Mouse (Mus musculus) neural tube, embryonic 11.5 days (tissue): ENCODE results near the gene Dnajc6. TPM values are rescaled to one million over a fixed set of nuclear protein-coding genes. Genes with fewer than 3 reads are reported as not detected.

ENCODE experiments used
- ATAC-seq: fragments of 200-750 bp; cut with Nextera tagmentation; 2 replicates; pipeline ENCODE4 v1.8.0; 2017; ENCODE audit warnings: moderate number of reproducible peaks, mild to moderate bottlenecking, moderate TSS enrichment, moderate library complexity; ENCODE audit not compliant: insufficient read depth, low FRiP score, low TSS enrichment
- DNase-seq: peaks from one replicate; pipeline ENCODE4 v3.0.0-alpha.2; 2015; ENCODE audit warnings: low spot score
- H3K27ac ChIP-seq: fragments of 300-500 bp; sonication (generic); 2 replicates; pipeline ENCODE4 v1.5.1; 2014; ENCODE audit warnings: low read depth, mild to moderate bottlenecking, low read length
- H3K27me3 ChIP-seq: fragments of 300-500 bp; sonication (generic); 2 replicates; pipeline ENCODE4 v1.6.1; 2014; ENCODE audit warnings: mild to moderate bottlenecking, low read length, mixed read lengths; ENCODE audit not compliant: control insufficient read depth, insufficient read depth
- H3K36me3 ChIP-seq: fragments of 300-500 bp; sonication (generic); 2 replicates; pipeline ENCODE4 v1.6.1; 2014; ENCODE audit warnings: mild to moderate bottlenecking, low read length, moderate library complexity, mixed read lengths; ENCODE audit not compliant: control insufficient read depth, insufficient read depth
- H3K4me1 ChIP-seq: fragments of 300-500 bp; sonication (generic); 2 replicates; pipeline ENCODE4 v1.6.1; 2014; ENCODE audit warnings: low read length, mixed read lengths; ENCODE audit not compliant: control insufficient read depth, insufficient read depth
- H3K4me2 ChIP-seq: fragments of 300-500 bp; sonication (generic); 2 replicates; pipeline ENCODE4 v1.6.1; 2014; ENCODE audit warnings: low read depth, mild to moderate bottlenecking, moderate library complexity
- H3K4me3 ChIP-seq: fragments of 300-500 bp; sonication (generic); 2 replicates; pipeline ENCODE4 v1.5.1; 2014; ENCODE audit warnings: low read depth, low read length
- H3K9ac ChIP-seq: fragments of 300-500 bp; sonication (generic); 2 replicates; pipeline ENCODE4 v1.6.1; 2014; ENCODE audit warnings: mild to moderate bottlenecking, low read length
- H3K9me3 ChIP-seq: fragments of 300-500 bp; sonication (generic); 2 replicates; pipeline ENCODE4 v1.6.1; 2016; ENCODE audit warnings: low read length; ENCODE audit not compliant: control insufficient read depth
- WGBS: fragments of 180-500 bp; shearing (Covaris S2); extraction: QIAGEN DNeasy Blood & Tissue Kit; methylation state at CpG from one replicate; pipeline ENCODE4 v1.1.7; 2014; 5-methylcytosine and 5-hydroxymethylcytosine counted together
- polyA plus RNA-seq: library from polyadenylated mRNA; unstranded; fragments of >200 nt; fragmentation: Nextera tagmentation; extraction: Ambion mirVana; gene quantifications from 2 replicates; pipeline ENCODE4 v1.2.1, GENCODE M21; 2014

Gene Dnajc6
- polyA plus RNA-seq, 1 experiment from 2014 or later, result 9.7 TPM

- Histone ChIP-seq H3K9me3 (no peaks in the 10 kb centered on the region), H3K27ac (no peak overlapping the region), H3K9ac (no peak overlapping the region), H3K4me3 (no peak overlapping the region), H3K27me3 (no peaks in the 10 kb centered on the region), H3K36me3 (no peaks in the 10 kb centered on the region), H3K4me1 (no peaks in the 10 kb centered on the region), H3K4me2 (no peak overlapping the region)
- DNase-seq, result no peak
- 63% methylated on average over 2 of the region's 2 CpGs for WGBS
- no peak for ATAC-seq
These were observed 123.8 kb downstream of the Dnajc6 start for GRCm38 (mm10) chr4:101620206-101620605.

- Histone ChIP-seq H3K9ac (no peak overlapping the region), H3K27ac (no peak overlapping the region), H3K4me2 (no peak overlapping the region), H3K4me3 (no peak overlapping the region), H3K4me1 (no peaks in the 10 kb centered on the region), H3K27me3 (no peaks in the 10 kb centered on the region), H3K9me3 (no peaks in the 10 kb centered on the region), H3K36me3 (no peaks in the 10 kb centered on the region)
- DNase-seq (no peak), ATAC-seq (no peak)
- 88% methylated on average over 5 of the region's 5 CpGs for WGBS
These were observed 124.8 kb downstream of the Dnajc6 start for GRCm38 (mm10) chr4:101621241-101621640.

- DNase-seq (no peak), ATAC-seq (no peak)
- H3K27me3 ChIP-seq, result no peaks in the 10 kb centered on the region
- no peaks in the 10 kb centered on the region for H3K4me1 ChIP-seq
- H3K36me3 ChIP-seq, result no peaks in the 10 kb centered on the region
- H3K9ac ChIP-seq, result no peak overlapping the region
- WGBS, result 82% methylated on average over 5 of the region's 5 CpGs
- no peaks in the 10 kb centered on the region for H3K9me3 ChIP-seq
- no peak overlapping the region for H3K27ac ChIP-seq
- no peak overlapping the region for H3K4me3 ChIP-seq
- H3K4me2 ChIP-seq, result no peak overlapping the region
These were observed 128.8 kb downstream of the Dnajc6 start for GRCm38 (mm10) chr4:101625278-101625677.

- H3K4me1 ChIP-seq, result no peaks in the 10 kb centered on the region
- H3K27ac ChIP-seq, result no peak overlapping the region
- no peaks in the 10 kb centered on the region for H3K36me3 ChIP-seq
- no peaks in the 10 kb centered on the region for H3K9me3 ChIP-seq
- WGBS, result 70% methylated on average over 2 of the region's 2 CpGs
- no peak overlapping the region for H3K9ac ChIP-seq
- H3K4me2 ChIP-seq, result no peak overlapping the region
- ATAC-seq (no peak), DNase-seq (no peak)
- H3K27me3 ChIP-seq, result no peaks in the 10 kb centered on the region
- no peak overlapping the region for H3K4me3 ChIP-seq
These were observed 139.1 kb downstream of the Dnajc6 start for GRCm38 (mm10) chr4:101635596-101635995.

GRCm38 (mm10) chr4:101637472-101637871 lies 141.0 kb downstream of the Dnajc6 start:
- ATAC-seq (no peak), DNase-seq (no peak)
- H3K27ac ChIP-seq, result no peak overlapping the region

GRCm38 (mm10) chr4:101640631-101641030 lies 144.2 kb downstream of the Dnajc6 start:
- ATAC-seq (no peak), DNase-seq (no peak)
- 78% methylated on average over 5 of the region's 5 CpGs for WGBS
- H3K4me3 ChIP-seq, result no peak overlapping the region
- H3K4me2 ChIP-seq, result no peak overlapping the region
- no peaks in the 10 kb centered on the region for H3K36me3 ChIP-seq
- H3K4me1 ChIP-seq, result no peaks in the 10 kb centered on the region
- no peak overlapping the region for H3K27ac ChIP-seq
- H3K27me3 ChIP-seq, result no peaks in the 10 kb centered on the region
- H3K9ac ChIP-seq, result no peak overlapping the region
- H3K9me3 ChIP-seq, result no peaks in the 10 kb centered on the region

More at GRCm38 (mm10) chr4:101637472-101637871, 141.0 kb downstream of the Dnajc6 start:
- no peaks in the 10 kb centered on the region for H3K36me3 ChIP-seq
- no peaks in the 10 kb centered on the region for H3K4me1 ChIP-seq
- no peak overlapping the region for H3K4me2 ChIP-seq
- H3K9me3 ChIP-seq, result no peaks in the 10 kb centered on the region
- H3K4me3 ChIP-seq, result no peak overlapping the region
- 93% methylated on average over 1 of the region's 1 CpGs for whole genome bisulfite sequencing
- H3K27me3 ChIP-seq, result no peaks in the 10 kb centered on the region
- no peak overlapping the region for H3K9ac ChIP-seq

GRCm38 (mm10) chr4:101642708-101643107 lies 146.3 kb downstream of the Dnajc6 start:
- Histone ChIP-seq H3K9me3 (no peaks in the 10 kb centered on the region), H3K27me3 (no peaks in the 10 kb centered on the region), H3K4me3 (no peak overlapping the region), H3K27ac (no peak overlapping the region), H3K36me3 (no peaks in the 10 kb centered on the region), H3K9ac (no peak overlapping the region), H3K4me2 (no peak overlapping the region), H3K4me1 (no peaks in the 10 kb centered on the region)
- ATAC-seq (no peak), DNase-seq (no peak)
- 81% methylated on average over 6 of the region's 6 CpGs for WGBS

- 80% methylated on average over 4 of the region's 4 CpGs for WGBS
- Histone ChIP-seq H3K27me3 (no peaks in the 10 kb centered on the region), H3K36me3 (no peaks in the 10 kb centered on the region), H3K4me3 (no peak overlapping the region), H3K9me3 (no peaks in the 10 kb centered on the region), H3K4me1 (no peaks in the 10 kb centered on the region), H3K4me2 (no peak overlapping the region), H3K9ac (no peak overlapping the region), H3K27ac (no peak overlapping the region)
- ATAC-seq, result no peak
- no peak for DNase-seq
These were observed 146.8 kb downstream of the Dnajc6 start for GRCm38 (mm10) chr4:101643216-101643615.

GRCm38 (mm10) chr4:101646857-101647195 lies 150.4 kb downstream of the Dnajc6 start:
- H3K27ac ChIP-seq, result no peak overlapping the region; the same call in 1 of the 2 replicates
- H3K9me3 ChIP-seq, result no peaks in the 10 kb centered on the region
- peak overlapping the region; percentile 64 for H3K4me3 ChIP-seq
- under 1% methylated on average over 8 of the region's 8 CpGs for WGBS
- ATAC-seq (no peak; the same call in 1 of the 2 replicates), DNase-seq (no peak)
- no peaks in the 10 kb centered on the region for H3K27me3 ChIP-seq
- peaks cover 9% of the 10 kb centered on the region; the same call in 1 of the 2 replicates for H3K4me1 ChIP-seq
- H3K9ac ChIP-seq, result peak overlapping the region; percentile 62
- no peaks in the 10 kb centered on the region for H3K36me3 ChIP-seq
- H3K4me2 ChIP-seq, result peak overlapping the region; percentile 61
